Mouse (Mus musculus) neural tube, embryonic 13.5 days (tissue): ENCODE data around the gene Ptk7. TPM values are rescaled to one million over a fixed set of nuclear protein-coding genes. Genes with fewer than 3 reads are reported as not detected.

ENCODE experiments used
- ATAC-seq: fragments of 200-750 bp; cut with Nextera tagmentation; 2 replicates; pipeline ENCODE4 v1.8.0; 2017; ENCODE audit warnings: low read depth, mild to moderate bottlenecking, moderate TSS enrichment, moderate library complexity
- H3K27ac ChIP-seq: fragments of 300-500 bp; sonication (generic); replicated peaks from 2 replicates; pipeline ENCODE4 v1.5.1; 2015; ENCODE audit warnings: moderate library complexity, mild to moderate bottlenecking, inconsistent platforms
- H3K27me3 ChIP-seq: fragments of 300-500 bp; sonication (generic); 2 replicates; pipeline ENCODE4 v1.6.1; 2015; ENCODE audit warnings: mild to moderate bottlenecking, inconsistent platforms
- H3K36me3 ChIP-seq: fragments of 300-500 bp; sonication (generic); 2 replicates; pipeline ENCODE4 v1.6.1; 2015; ENCODE audit warnings: mild to moderate bottlenecking, inconsistent platforms
- H3K4me1 ChIP-seq: fragments of 300-500 bp; sonication (generic); replicated peaks from 2 replicates; pipeline ENCODE4 v1.6.1; 2015; ENCODE audit warnings: inconsistent platforms
- H3K4me2 ChIP-seq: fragments of 300-500 bp; sonication (generic); 2 replicates; pipeline ENCODE4 v1.6.1; 2015; ENCODE audit warnings: inconsistent platforms, mild to moderate bottlenecking, moderate library complexity
- H3K4me3 ChIP-seq: fragments of 300-500 bp; sonication (generic); 2 replicates; pipeline ENCODE4 v1.5.1; 2015; ENCODE audit warnings: mild to moderate bottlenecking, inconsistent platforms
- H3K9ac ChIP-seq: fragments of 300-500 bp; sonication (generic); 2 replicates; pipeline ENCODE4 v1.6.1; 2015; ENCODE audit warnings: moderate library complexity, mild to moderate bottlenecking, inconsistent platforms
- H3K9me3 ChIP-seq: fragments of 300-500 bp; sonication (generic); 2 replicates; pipeline ENCODE4 v1.6.1; 2016; ENCODE audit warnings: inconsistent platforms
- WGBS: fragments of 180-500 bp; shearing (Covaris S2); methylation state at CpG from one replicate; pipeline ENCODE4 v1.1.7; 2015; 5-methylcytosine and 5-hydroxymethylcytosine counted together
- polyA plus RNA-seq: library from polyadenylated mRNA; unstranded; fragments of >200 nt; fragmentation: Nextera tagmentation; extraction: Ambion mirVana; gene quantifications from 2 replicates; pipeline ENCODE4 v1.2.1, GENCODE M21; 2015

The Ptk7 gene
- 38.7 and 41.3 TPM in 2 replicates for polyA plus RNA-seq

DNA sequence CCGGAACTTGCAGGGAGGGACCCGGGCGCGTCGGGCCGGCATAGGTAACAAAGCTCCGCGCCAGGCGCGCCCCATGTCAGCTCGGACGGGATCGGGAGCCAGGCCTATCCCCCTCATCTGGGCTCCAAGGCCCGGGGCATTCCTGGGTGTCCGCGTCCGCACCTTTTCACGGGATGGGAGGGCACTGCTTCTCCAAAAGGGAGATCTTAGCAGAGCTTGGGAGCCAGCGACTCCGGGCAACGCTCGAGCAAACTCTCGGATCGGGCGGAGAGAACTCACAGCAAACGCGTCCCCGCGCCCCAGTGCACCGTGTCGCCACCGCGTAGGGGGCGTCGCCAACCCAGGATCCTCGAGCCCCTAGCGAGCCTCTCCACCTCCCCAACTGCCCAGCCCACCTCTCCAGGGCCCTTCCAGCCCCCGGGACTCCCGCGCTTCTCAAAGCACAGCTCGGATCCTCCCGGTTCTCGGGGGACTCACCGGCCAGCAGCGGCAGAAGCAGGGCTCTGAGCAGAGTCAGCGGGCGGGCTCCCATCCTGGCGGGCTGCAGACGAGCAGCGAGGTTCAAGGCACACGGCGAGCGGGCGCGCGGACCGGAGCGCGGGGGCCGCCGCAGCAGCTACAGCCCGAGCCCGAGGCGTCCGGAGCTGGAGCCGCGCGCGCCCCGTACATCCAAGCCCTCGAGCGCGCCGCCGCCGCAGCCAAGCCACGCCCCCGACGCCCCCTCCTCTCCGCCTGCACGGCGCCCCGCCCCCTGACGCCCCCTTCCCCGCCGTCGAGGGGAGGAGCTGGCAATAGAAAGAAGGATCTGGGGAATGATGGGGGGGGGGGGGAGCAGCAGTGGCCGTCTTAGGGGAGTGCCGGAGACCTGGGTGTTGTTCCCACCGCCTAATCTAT, at the start of gene Ptk7:
Ptk7 (minus strand) TSS at position 714 of the 894 bp plus-strand sequence.
- Histone ChIP-seq H3K9me3 (no peaks in the 10 kb centered on the region), H3K36me3 (peaks cover 36% of the 10 kb centered on the region), H3K4me1 (peaks cover 60% of the 10 kb centered on the region), H3K4me2 (peak within 1 kb of the TSS; percentile 82), H3K9ac (peak within 1 kb of the TSS; percentile 99), H3K4me3 (peak within 1 kb of the TSS; percentile 98), H3K27me3 (no peaks in the 10 kb centered on the region), H3K27ac (peak within 1 kb of the TSS; percentile 93)
- ATAC-seq = peak; percentile 79
- under 1% methylated on average over 82 of the region's 90 CpGs for WGBS

DNA sequence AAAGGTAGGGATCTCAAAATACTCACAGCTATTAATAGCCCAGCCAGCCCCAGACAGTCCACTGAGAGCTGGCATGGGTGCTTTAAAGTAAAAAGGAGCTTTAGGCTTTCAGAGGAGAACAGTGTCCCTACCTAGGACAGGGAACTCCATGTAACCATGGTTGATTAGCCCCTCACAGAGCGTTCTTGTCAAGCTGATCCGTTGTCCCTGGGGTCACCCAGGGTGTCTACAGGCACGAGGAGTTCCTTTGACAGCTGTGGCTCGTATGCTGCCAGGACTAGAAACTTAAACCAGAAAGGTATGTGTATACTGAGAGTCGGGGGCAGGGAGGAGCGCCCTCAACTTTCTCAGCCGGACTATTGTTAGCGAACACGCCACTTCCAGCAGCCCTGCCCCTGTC, 49.6 kb upstream of the Ptk7 start:
- Histone ChIP-seq H3K27ac (no peak overlapping the region), H3K9ac (peak overlapping the region; percentile 80), H3K4me2 (peak overlapping the region; percentile 76), H3K4me1 (peaks cover 39% of the 10 kb centered on the region), H3K27me3 (no peaks in the 10 kb centered on the region), H3K9me3 (no peaks in the 10 kb centered on the region), H3K36me3 (peaks cover 53% of the 10 kb centered on the region), H3K4me3 (peak overlapping the region; percentile 69)
- 69% methylated on average over 9 of the region's 9 CpGs for WGBS
- no peak for ATAC-seq

DNA sequence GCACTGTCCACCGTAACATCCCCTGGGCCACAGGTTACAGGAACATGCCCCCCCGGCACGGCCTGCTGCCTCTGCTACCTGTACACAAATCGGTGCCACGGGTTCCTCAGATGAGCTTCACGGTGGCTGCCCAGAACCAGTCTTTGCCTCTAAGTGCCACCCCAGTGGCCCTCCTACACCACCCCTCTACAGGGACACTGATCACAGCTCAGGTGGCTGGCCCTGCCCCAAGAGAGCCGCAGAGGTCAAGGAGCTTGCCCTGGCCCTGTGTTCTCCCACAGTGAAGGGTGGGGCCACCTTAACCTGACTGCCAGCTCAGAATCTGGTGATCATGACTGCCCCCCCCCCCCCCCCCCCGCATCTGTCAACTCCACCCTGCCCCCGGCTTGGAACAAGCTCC, 49.1 kb upstream of the Ptk7 start, which contains the start of gene Mea1:
Mea1 (plus strand) TSS at position 378 of the 400 bp plus-strand sequence.
- Histone ChIP-seq H3K36me3 (peaks cover 48% of the 10 kb centered on the region), H3K27ac (peak within 1 kb of the TSS; percentile 91; the same call in 1 of the 2 replicates), H3K27me3 (no peaks in the 10 kb centered on the region), H3K4me1 (peaks cover 43% of the 10 kb centered on the region), H3K4me3 (peak within 1 kb of the TSS; percentile 69), H3K4me2 (peak within 1 kb of the TSS; percentile 76), H3K9ac (peak within 1 kb of the TSS; percentile 80), H3K9me3 (no peaks in the 10 kb centered on the region)
- no peak for ATAC-seq
- WGBS = 88% methylated on average over 9 of the region's 9 CpGs

DNA sequence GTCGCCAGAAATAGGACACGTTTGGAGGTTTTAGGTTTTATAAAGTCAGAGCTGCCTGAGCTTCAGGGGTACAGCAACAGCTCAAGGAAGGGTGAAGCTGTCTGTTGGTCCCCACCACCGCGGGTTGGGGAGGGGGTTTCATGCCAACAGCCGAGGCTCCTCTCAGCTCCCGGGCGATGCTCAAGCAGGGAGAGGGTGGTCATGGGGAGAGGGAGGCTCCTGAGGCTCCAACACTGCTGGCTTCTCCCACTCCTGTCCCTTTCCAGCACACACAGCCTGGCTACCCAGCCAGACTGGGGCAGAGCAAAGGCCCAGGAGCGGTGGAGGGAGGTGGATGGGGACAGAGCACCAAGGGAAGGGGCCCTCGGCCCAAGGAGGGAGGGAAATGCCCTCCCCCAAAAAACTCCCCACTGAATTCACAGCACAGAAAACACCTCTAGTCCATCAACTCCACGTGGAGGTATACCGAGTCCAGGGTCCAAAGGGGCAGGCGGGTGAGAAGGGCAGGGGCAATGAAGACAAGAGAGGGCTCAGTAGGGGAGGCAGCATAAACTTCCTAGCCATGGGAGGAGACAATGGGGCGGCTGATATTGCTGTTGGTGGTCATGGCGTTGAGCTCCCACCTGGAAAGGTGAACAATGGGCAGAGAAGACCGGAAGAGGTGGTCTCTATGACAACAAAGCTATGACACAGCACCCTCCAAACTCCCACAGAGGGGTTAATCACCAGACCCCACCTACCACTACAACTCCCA, 45.4 kb upstream of the Ptk7 start:
- ATAC-seq = peak; percentile 25
- H3K27me3 ChIP-seq = no peaks in the 10 kb centered on the region
- peaks cover 46% of the 10 kb centered on the region for H3K36me3 ChIP-seq
- no peaks in the 10 kb centered on the region for H3K9me3 ChIP-seq
- peak overlapping the region; percentile 82 for H3K27ac ChIP-seq
- WGBS = 16% methylated on average over 15 of the region's 15 CpGs
- peak overlapping the region; percentile 83 for H3K9ac ChIP-seq
- H3K4me3 ChIP-seq = peak overlapping the region; percentile 80
- H3K4me2 ChIP-seq = peak overlapping the region; percentile 91
- H3K4me1 ChIP-seq = peaks cover 36% of the 10 kb centered on the region

DNA sequence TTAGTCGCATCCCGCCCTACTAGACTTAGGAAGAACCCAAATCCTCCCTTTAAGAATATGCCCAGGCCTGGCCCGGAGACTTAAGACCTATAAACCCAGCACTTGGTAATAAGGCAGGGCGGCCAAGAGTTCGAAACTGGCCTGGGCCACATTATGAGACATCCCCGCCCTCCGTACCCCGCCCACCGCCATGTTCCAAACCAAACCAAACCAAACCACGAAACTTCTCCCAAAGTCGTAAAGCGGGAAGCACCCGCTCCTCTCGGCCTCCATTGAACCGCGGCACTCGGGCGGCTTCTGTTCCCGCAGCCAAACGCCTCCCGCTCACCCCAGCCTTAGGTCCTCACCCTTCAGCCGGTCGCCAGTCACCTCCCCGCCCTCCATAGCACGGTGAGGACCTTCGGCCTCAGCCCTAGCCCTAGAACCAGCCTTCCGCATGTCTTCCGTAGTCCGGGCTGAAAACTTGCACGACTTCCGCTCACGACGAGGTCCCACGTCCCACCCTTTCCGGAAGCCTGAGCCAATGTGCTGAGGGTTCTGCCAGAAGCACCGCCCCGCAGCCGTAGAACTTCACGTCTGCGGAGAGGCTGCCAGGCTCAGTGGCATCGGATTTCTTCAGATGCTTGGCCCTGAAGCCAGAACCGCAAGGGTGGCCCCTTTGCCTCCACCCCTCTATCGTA, 44.7 kb upstream of the Ptk7 start, which contains the start of gene Rrp36:
Rrp36 (minus strand) TSS at position 503 of the 680 bp plus-strand sequence.
- peaks cover 29% of the 10 kb centered on the region for H3K4me1 ChIP-seq
- peak within 1 kb of the TSS; percentile 82 for H3K27ac ChIP-seq
- peak within 1 kb of the TSS; percentile 83 for H3K9ac ChIP-seq
- 1% methylated on average over 43 of the region's 43 CpGs for WGBS
- H3K9me3 ChIP-seq = no peaks in the 10 kb centered on the region
- peak within 1 kb of the TSS; percentile 80 for H3K4me3 ChIP-seq
- H3K36me3 ChIP-seq = peaks cover 54% of the 10 kb centered on the region
- H3K4me2 ChIP-seq = peak within 1 kb of the TSS; percentile 91
- ATAC-seq = peak; percentile 91
- no peaks in the 10 kb centered on the region for H3K27me3 ChIP-seq

DNA sequence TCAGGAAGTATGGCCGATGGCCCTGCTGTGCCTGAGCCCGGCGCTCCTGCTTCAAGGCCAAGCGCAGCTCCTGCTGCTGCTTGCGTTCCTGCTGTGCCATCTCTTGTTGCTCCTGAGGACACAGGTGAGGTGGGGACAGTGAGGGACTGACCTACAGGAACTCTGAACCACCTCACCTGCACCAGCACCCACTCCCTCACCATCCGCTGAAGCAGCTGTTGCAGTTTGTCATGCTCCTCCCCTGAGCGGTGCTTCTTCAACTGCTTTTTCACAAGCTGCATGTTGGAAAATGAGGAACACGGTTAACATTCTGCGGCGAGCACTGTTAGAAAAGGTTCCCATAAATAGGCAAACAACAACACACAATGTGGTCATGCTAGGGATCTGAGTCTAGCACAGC, 40.6 kb upstream of the Ptk7 start:
- no peak overlapping the region for H3K9ac ChIP-seq
- H3K4me1 ChIP-seq = peaks cover 17% of the 10 kb centered on the region
- no peak overlapping the region for H3K27ac ChIP-seq
- no peak for ATAC-seq
- H3K4me2 ChIP-seq = no peak overlapping the region
- H3K9me3 ChIP-seq = no peaks in the 10 kb centered on the region
- H3K36me3 ChIP-seq = peaks cover 55% of the 10 kb centered on the region
- no peaks in the 10 kb centered on the region for H3K27me3 ChIP-seq
- no peak overlapping the region for H3K4me3 ChIP-seq
- WGBS = 95% methylated on average over 10 of the region's 10 CpGs

DNA sequence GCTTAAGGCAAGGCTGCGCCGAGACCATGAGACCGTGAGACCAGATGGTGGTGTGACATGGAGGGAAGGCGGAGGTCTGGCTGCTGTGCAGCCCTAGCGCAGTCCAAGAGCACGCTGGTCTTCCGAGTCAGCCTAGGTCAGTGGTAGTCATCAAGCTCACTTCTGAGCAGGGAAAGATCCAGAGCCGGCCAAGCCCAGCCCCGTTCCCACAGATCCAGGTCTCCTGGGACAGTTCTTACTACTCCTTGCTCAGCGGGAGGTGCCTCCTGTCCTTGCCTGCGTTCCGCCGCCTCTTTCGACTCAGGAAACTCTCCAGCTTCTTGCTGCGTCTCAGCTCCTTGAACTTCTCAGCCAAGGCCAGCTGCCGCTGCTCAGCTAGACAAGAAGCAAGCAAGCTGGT, 38.4 kb upstream of the Ptk7 start:
- WGBS = 89% methylated on average over 16 of the region's 16 CpGs
- no peaks in the 10 kb centered on the region for H3K9me3 ChIP-seq
- H3K4me1 ChIP-seq = no peaks in the 10 kb centered on the region
- no peaks in the 10 kb centered on the region for H3K27me3 ChIP-seq
- no peak overlapping the region for H3K4me2 ChIP-seq
- H3K27ac ChIP-seq = no peak overlapping the region
- H3K36me3 ChIP-seq = peaks cover 73% of the 10 kb centered on the region
- no peak for ATAC-seq
- no peak overlapping the region for H3K4me3 ChIP-seq
- H3K9ac ChIP-seq = no peak overlapping the region

DNA sequence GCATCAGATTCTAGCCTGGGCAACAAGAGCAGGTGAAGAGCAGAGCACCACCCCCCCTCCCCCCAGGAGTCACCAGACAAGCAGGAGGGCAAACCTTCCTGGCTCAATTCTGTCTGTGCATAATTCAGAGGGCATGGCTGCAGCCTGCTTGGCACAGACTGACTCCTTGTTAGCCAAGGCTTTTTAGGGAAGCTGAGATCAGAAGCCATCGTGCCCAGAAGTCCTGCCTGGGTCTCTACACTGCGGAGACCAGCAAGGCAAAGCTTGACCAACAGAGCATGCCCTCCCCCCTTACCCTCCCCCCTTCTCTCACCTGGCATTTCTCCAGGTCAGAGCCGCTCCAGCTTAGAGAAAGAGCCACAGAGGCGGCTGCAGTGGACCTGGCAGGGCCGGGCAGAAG, 33.4 kb upstream of the Ptk7 start:
- H3K27ac ChIP-seq = no peak overlapping the region
- H3K4me3 ChIP-seq = no peak overlapping the region
- ATAC-seq = no peak
- 92% methylated on average over 5 of the region's 5 CpGs for WGBS
- H3K9me3 ChIP-seq = no peaks in the 10 kb centered on the region
- H3K4me1 ChIP-seq = no peaks in the 10 kb centered on the region
- H3K4me2 ChIP-seq = no peak overlapping the region
- H3K27me3 ChIP-seq = no peaks in the 10 kb centered on the region
- peaks cover 96% of the 10 kb centered on the region for H3K36me3 ChIP-seq
- H3K9ac ChIP-seq = no peak overlapping the region

DNA sequence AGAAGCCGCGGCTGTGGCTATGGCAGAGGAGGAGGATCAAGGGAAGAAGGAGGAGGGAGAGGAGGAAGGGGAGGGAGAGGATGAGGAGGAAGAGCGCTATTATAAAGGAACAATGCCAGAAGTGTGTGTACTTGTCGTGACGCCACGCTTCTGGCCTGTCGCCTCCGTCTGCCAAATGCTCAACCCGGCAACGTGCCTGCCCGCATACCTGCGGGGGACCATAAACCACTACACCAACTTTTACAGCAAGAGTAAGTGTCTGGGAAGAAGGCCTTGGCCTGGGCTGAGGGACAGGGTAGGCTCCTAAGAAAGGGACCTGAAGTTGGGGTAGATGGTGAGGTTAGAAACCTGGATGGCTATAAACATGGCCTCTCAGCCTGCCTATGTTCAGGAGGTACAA, 32.7 kb upstream of the Ptk7 start:
- no peak overlapping the region for H3K4me2 ChIP-seq
- peaks cover 98% of the 10 kb centered on the region for H3K36me3 ChIP-seq
- no peaks in the 10 kb centered on the region for H3K27me3 ChIP-seq
- no peaks in the 10 kb centered on the region for H3K4me1 ChIP-seq
- H3K27ac ChIP-seq = no peak overlapping the region
- no peak overlapping the region for H3K9ac ChIP-seq
- no peak overlapping the region for H3K4me3 ChIP-seq
- H3K9me3 ChIP-seq = no peaks in the 10 kb centered on the region
- WGBS = 92% methylated on average over 12 of the region's 12 CpGs
- ATAC-seq = no peak

DNA sequence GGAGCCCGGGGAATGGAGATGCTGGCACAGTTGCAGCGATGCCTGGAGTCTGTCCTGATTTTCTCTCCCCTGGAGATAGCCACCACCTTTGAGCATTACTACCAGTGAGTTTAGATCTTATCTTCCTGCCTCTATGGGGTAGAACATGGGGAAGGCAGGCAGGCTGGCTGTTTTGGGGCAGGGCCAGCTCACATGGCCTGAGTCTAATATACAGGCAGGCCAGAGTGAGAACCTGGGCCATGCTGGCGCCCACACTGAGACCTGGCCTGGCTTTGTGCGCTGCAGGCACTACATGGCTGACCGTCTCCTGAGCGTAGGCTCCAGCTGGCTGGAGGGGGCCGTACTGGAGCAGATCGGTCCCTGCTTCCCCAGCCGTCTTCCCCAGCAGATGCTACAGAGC, 32.0 kb upstream of the Ptk7 start:
- Histone ChIP-seq H3K27me3 (no peaks in the 10 kb centered on the region), H3K4me3 (no peak overlapping the region), H3K4me2 (no peak overlapping the region), H3K27ac (no peak overlapping the region), H3K4me1 (no peaks in the 10 kb centered on the region), H3K9me3 (no peaks in the 10 kb centered on the region), H3K9ac (no peak overlapping the region), H3K36me3 (peaks cover 98% of the 10 kb centered on the region)
- ATAC-seq = no peak
- WGBS = 97% methylated on average over 9 of the region's 9 CpGs

DNA sequence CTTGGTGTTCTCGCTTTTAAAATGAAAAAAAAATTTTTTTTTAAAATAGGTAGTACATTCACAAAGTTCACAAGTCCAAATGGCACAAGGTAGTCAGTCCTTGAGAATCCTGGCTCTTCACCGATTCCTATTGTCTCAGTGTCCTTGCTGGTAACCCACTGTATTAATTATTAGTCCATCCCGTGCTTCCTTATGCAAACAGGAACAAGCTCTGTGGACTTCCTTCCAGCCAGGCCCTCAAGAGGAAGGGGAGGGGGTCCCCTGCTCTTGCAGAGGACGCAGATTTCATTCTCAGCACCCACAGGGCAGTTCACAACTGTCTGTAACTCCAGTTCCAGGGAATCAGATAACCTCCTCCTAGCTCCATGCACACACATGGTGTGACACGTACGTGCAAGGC, 26.8 kb upstream of the Ptk7 start:
- no peak overlapping the region for H3K4me2 ChIP-seq
- no peak overlapping the region for H3K4me3 ChIP-seq
- no peak overlapping the region for H3K9ac ChIP-seq
- peaks cover 31% of the 10 kb centered on the region for H3K4me1 ChIP-seq
- H3K36me3 ChIP-seq = peaks cover 87% of the 10 kb centered on the region
- H3K9me3 ChIP-seq = no peaks in the 10 kb centered on the region
- 79% methylated on average over 6 of the region's 6 CpGs for WGBS
- H3K27ac ChIP-seq = no peak overlapping the region
- ATAC-seq = no peak
- no peaks in the 10 kb centered on the region for H3K27me3 ChIP-seq
